Mouse (Mus musculus) stomach, postnatal 0 days (tissue): ENCODE data around the gene Vac14.

Experiments used
- CTCF ChIP-seq: IDR thresholded peaks from 2 replicates; pipeline ENCODE4 v1.5.1; 2016; ENCODE audit warnings: antibody characterized with exemption, low read depth, mild to moderate bottlenecking, moderate library complexity
- EP300 ChIP-seq: optimal IDR thresholded peaks from 2 replicates; pipeline ENCODE3; 2016; ENCODE audit warnings: antibody characterized with exemption

GRCm38 (mm10) chr8:110755511-110756170 is 137.3 kb downstream of the Vac14 start:
- TF ChIP-seq EP300 (no peak), CTCF (no peak)
